Mouse (Mus musculus): ENCODE data around the gene Cd55. TPM values are rescaled to one million over a fixed set of nuclear protein-coding genes. Genes with fewer than 3 reads are reported as not detected.
A peak's percentile ranks its signal among the peaks of the same experiment; 100 is the strongest.

The Cd55 gene
- 5.2 and 5.9 TPM in 2 replicates for polyA plus RNA-seq (2016; fragmentation: Nextera tagmentation; extraction: Ambion mirVana)

DNA sequence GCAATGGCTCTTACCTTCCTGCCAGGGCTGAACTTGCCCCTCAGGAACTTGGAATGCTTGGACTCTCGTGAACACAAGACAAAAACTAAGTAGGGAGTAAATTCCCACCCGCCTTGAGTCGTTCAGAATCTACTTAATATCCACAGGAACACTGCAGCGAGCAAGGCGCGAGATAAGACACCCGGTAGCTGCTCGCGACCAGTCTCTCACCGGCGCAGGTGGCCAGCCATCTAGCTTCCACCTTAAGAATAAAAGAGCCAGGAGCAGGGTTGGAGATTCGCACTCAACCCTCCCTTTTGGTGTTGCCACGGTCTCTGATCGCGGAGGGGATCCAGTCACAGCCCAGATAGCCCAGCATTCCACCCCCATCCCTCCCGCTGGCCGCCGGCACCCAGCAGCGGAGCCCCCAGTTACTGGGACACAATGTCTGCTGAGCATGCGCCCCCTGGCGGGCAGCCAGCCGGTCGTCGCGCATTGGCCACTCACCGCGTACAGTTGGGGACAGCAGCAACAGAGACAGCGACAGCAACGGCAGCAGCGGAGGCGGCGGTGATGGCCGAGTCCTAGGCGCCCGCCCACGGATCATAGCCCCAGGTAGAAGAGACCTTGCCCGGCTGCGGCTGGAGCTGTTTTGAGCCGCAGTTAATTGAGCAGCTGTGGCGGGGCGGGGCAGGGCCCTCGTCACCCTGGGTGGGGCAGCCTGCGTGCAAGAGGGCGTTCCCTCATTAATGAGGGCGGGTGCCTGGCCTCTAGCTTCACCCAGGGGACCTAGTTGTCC, at the start of gene Cd55:
TSS of gene Cd55 (minus strand) at position 661 of the 778 bp plus-strand sequence.
- peak; percentile 93 for ATAC-seq (ENCODE audit: insufficient number of reproducible peaks, insufficient read depth, low FRiP score, low TSS enrichment)
- H3K9ac ChIP-seq: peak within 1 kb of the TSS; percentile 55
- no peaks in the 10 kb centered on the region for H3K9me3 ChIP-seq
- H3K27ac ChIP-seq: no peak within 1 kb of the TSS
- no peaks in the 10 kb centered on the region for H3K36me3 ChIP-seq
- peaks cover 8% of the 10 kb centered on the region; the same call in 1 of the 2 replicates for H3K27me3 ChIP-seq
- H3K4me1 ChIP-seq: no peaks in the 10 kb centered on the region
- peak within 1 kb of the TSS; percentile 55 for H3K4me3 ChIP-seq
- H3K4me2 ChIP-seq (replicated peaks): peak within 1 kb of the TSS; percentile 84
- WGBS: under 1% methylated on average over 45 of the region's 45 CpGs

DNA sequence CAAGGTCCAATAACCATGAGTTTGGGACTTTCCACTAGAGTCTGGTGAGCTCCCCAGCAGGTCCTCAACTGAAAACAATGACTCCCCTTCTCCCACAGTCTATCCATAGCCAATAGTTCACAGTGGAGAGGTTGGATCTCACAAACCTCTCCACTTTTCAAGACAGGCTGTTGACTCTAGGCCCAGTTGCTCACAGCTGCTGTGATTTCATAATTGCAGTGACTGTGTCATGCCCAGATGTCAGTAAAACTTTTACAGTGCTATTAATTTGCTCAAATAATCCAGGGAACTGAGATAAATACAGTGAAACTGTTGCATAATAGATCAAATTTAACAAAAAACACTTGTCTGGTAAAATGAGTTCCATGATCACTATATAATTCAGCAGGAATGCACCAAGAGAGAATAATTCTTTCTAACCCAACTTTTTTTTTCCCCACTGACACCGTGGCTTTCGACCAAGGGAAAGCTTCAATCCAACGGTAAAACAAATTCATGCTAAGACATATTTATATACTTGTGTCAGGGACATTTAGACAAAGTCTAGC, 49.4 kb upstream of the Cd55 start:
- ATAC-seq (ENCODE audit: insufficient number of reproducible peaks, insufficient read depth, low FRiP score, low TSS enrichment): no peak
- no peak overlapping the region for H3K27ac ChIP-seq
- H3K9me3 ChIP-seq: no peaks in the 10 kb centered on the region
- 74% methylated on average over 3 of the region's 3 CpGs for WGBS
- no peak overlapping the region for H3K9ac ChIP-seq
- H3K27me3 ChIP-seq: no peaks in the 10 kb centered on the region
- no peaks in the 10 kb centered on the region for H3K36me3 ChIP-seq
- H3K4me1 ChIP-seq: peaks cover 3% of the 10 kb centered on the region; the same call in 1 of the 2 replicates
- H3K4me2 ChIP-seq (replicated peaks): no peak overlapping the region
- H3K4me3 ChIP-seq: no peak overlapping the region

DNA sequence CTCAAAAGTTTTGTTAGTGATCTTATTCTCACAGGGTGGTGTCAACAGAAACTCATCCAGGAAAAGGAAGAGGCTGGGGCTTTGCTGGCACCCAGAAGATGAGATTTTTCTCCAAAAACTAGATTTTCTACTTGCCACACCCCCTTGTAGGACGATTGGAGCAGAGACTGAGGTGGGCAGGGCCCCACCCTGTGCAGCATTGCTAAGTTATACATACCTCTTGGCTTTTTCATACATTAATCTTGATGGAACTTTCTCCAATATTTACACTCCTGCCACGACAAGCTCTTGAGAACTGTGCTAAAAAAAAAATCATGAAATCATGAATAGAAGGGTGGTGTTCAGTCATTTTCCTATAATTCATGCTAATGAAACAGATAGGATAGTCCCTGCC, 46.4 kb upstream of the Cd55 start:
- Histone ChIP-seq H3K36me3 (no peaks in the 10 kb centered on the region), H3K9ac (no peak overlapping the region), H3K9me3 (no peaks in the 10 kb centered on the region), H3K27ac (no peak overlapping the region), H3K4me1 (peaks cover 3% of the 10 kb centered on the region; the same call in 1 of the 2 replicates), H3K4me3 (no peak overlapping the region), H3K27me3 (no peaks in the 10 kb centered on the region), H3K4me2 (replicated peaks) (no peak overlapping the region)
- ATAC-seq (ENCODE audit: insufficient number of reproducible peaks, insufficient read depth, low FRiP score, low TSS enrichment): no peak
- WGBS: 56% methylated on average over 2 of the region's 2 CpGs

DNA sequence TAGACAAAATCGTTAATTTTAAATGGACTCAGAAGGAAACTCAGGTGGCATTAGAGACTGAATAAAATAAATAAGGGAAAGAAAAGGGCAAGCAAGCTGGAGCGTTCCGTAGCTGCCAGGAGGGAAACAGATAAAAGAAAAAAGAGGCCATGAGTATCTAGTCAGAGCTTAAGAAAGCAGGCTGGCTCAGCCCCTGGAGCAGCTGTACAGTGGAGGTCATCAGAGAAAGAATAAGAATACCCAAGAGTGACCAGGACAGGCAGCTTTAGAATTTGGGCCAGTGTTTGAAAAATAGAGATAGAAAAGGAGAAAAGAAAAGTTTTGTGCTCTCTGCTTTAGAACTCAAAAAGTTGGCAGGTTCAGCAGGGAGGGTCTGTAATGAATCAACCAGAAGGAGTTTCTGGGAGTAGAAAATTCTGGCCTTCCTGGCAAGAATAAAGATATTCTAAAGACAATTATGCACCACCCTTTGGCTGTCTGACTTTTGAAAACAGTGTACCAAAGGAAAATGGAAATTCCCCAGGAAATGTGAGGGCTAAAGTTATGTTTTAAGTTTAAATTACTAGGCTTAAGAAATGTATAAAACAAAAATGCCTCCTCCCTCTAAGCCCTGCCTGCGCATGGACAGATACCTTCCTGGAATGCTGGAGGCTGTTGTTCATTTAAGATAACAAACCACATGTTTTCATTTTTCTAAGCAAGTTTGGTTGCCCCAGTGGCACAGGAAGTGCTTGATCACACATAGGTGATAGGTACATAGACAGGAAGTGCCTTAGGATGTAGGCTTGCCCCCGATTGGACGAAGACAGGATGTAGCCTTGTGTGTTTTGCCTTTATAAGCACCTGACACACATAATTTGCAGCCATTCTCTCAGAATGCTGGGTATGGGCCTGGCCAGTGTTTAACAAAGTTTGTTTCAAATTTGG, 45.7 kb upstream of the Cd55 start:
- no peak overlapping the region for H3K9ac ChIP-seq
- no peak for ATAC-seq (ENCODE audit: insufficient number of reproducible peaks, insufficient read depth, low FRiP score, low TSS enrichment)
- H3K4me1 ChIP-seq: peaks cover 3% of the 10 kb centered on the region; the same call in 1 of the 2 replicates
- no peak overlapping the region for H3K4me3 ChIP-seq
- no peaks in the 10 kb centered on the region for H3K27me3 ChIP-seq
- H3K27ac ChIP-seq: peak overlapping the region; percentile 46; the same call in 1 of the 2 replicates
- no peaks in the 10 kb centered on the region for H3K36me3 ChIP-seq
- WGBS: 54% methylated on average over 6 of the region's 6 CpGs
- H3K9me3 ChIP-seq: no peaks in the 10 kb centered on the region
- H3K4me2 ChIP-seq (replicated peaks): no peak overlapping the region

DNA sequence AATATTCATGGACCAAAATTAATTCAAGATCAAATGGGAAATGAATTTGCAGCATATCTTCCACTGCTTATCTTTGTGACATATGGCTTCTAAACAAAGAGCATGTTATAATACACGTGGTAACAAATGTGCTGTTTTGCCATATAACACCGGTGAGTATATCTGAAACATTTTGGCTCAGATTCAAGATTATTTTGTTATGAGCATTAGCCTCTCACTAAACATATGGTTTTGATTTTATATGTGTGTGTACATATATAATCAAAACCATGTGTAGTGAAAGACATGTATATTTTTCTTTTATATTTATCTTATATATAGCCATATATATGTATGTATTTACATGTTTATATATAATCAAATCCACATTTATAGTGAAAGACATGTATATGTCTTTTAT, 44.9 kb upstream of the Cd55 start:
- no peak for ATAC-seq (ENCODE audit: insufficient number of reproducible peaks, insufficient read depth, low FRiP score, low TSS enrichment)
- Histone ChIP-seq H3K9ac (no peak overlapping the region), H3K4me2 (replicated peaks) (no peak overlapping the region), H3K9me3 (no peaks in the 10 kb centered on the region), H3K36me3 (no peaks in the 10 kb centered on the region), H3K27ac (no peak overlapping the region), H3K4me1 (peaks cover 3% of the 10 kb centered on the region; the same call in 1 of the 2 replicates), H3K4me3 (no peak overlapping the region), H3K27me3 (no peaks in the 10 kb centered on the region)
- 38% methylated on average over 2 of the region's 2 CpGs for WGBS

DNA sequence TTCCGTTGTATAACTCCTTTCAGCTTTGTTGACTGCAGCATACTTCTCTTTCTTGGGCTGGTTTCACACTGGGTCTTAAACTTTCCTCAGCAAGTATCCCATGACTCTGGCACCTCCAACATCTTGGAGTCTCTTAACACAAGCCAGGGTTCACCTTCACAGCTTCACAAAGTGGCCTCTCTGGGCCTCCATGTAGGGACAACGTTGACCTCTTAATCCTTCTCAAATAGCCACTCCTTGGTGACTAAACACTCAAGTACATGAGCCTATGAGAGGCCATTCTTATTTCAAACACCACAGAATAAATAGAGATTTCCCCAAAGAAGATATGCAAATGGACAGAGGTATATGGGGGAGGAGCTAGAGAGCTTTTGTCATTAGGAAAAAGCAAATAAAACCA, 37.4 kb upstream of the Cd55 start:
- H3K4me3 ChIP-seq: no peak overlapping the region
- H3K9ac ChIP-seq: no peak overlapping the region
- no peak for ATAC-seq (ENCODE audit: insufficient number of reproducible peaks, insufficient read depth, low FRiP score, low TSS enrichment)
- no peak overlapping the region for H3K4me2 ChIP-seq (replicated peaks)
- 78% methylated on average over 2 of the region's 2 CpGs for WGBS
- H3K36me3 ChIP-seq: no peaks in the 10 kb centered on the region
- no peak overlapping the region for H3K27ac ChIP-seq
- H3K27me3 ChIP-seq: no peaks in the 10 kb centered on the region
- H3K4me1 ChIP-seq: no peaks in the 10 kb centered on the region
- H3K9me3 ChIP-seq: no peaks in the 10 kb centered on the region

DNA sequence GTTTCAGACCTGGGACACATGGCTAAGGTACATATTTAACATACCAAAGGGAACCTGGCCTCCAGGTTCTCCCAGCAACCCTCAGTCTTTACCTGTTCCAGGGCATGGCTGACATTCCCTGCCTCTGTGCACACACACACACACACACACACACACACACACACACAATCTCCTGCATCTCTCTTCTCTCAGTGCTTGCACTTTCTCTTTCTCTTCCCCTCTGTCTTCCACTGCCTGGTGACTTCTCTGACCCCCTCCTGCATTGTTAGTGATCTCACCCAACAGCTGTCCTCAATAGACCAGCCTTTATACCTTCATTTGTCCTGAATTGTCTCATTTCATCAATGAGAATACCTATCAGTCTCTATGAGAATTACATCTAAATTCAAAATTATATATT, 35.8 kb upstream of the Cd55 start:
- no peaks in the 10 kb centered on the region for H3K9me3 ChIP-seq

DNA sequence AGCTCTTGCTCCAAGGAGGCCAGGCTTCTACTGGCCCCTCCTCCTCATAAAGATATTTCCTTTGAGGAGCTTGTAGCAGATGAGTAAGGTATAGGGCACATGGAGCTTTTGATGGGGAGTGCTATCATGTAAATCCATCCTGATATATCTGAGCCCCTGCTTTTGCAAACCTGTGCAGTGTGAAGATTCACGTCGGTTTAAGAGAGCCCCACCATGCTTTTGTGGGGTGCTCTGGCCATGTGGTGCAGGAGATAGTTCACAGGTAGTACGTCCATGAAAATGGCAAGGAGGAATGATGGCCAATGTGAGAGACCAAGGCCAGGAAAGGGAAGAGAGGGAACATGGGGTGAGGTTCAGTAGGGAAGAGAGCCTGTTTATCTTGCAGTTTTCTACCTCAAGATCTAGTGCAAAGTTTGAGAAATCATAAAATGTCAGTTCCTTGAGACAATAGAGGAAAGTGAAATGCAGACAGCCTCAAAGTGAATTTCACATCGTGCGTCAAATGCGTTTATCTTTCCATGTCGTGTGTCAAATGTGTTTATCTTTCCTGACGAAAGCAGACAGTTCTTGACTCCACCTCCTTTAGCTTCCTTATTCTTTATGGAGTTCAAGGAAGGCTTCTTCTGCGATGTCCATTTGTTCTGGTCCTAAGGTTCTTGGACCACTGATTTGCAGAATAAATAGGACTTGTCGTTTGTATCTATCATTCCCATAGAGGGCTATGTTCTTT, 24.4 kb upstream of the Cd55 start:
- no peak overlapping the region for H3K4me2 ChIP-seq (replicated peaks)
- H3K9ac ChIP-seq: no peak overlapping the region
- 77% methylated on average over 10 of the region's 10 CpGs for WGBS
- ATAC-seq (ENCODE audit: insufficient number of reproducible peaks, insufficient read depth, low FRiP score, low TSS enrichment): no peak
- H3K4me1 ChIP-seq: no peaks in the 10 kb centered on the region
- no peaks in the 10 kb centered on the region for H3K36me3 ChIP-seq
- no peaks in the 10 kb centered on the region for H3K9me3 ChIP-seq
- no peaks in the 10 kb centered on the region for H3K27me3 ChIP-seq
- no peak overlapping the region for H3K4me3 ChIP-seq
- no peak overlapping the region for H3K27ac ChIP-seq

More for the DNA sequence above, 35.8 kb upstream of the Cd55 start:
- H3K27ac ChIP-seq: no peak overlapping the region
- H3K9ac ChIP-seq: no peak overlapping the region
- H3K27me3 ChIP-seq: no peaks in the 10 kb centered on the region
- H3K36me3 ChIP-seq: no peaks in the 10 kb centered on the region
- no peak overlapping the region for H3K4me2 ChIP-seq (replicated peaks)
- ATAC-seq (ENCODE audit: insufficient number of reproducible peaks, insufficient read depth, low FRiP score, low TSS enrichment): no peak
- H3K4me3 ChIP-seq: no peak overlapping the region
- H3K4me1 ChIP-seq: no peaks in the 10 kb centered on the region

DNA sequence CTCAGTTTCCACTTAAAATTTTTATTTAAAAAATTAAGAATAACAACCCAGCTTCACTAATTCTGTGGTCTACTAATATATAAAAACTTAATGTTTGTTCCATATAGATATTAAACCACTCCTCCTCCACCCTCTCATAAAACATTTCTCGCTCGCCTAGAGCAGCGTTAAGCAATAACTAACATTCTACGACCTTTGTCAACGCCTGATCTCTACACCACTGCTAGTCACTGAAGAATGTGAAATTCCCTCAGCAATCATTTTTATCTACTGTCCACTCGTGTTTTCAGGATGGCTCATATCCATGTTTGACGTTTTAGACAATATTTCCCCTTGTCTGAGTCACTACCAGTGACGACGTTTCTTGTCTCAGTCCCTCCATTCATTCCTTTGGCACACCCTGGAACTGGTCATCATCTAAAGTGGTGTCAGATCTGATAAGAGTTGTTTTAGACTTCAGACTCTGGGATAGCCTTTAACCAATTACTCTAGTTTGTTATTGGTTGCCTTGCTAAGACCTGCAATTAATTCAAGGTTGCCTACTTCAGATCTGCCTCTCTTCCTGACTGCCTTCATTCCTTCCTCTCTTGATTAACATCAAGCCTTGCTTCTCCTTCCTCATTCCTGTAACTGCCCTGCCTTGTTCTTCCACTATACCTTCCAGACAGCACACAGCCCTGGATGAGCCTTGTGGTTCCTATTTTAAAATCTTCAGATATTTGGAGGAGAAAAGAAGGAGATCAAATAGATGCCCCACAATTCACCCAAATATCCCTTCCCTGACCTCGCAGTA, 23.5 kb upstream of the Cd55 start:
- Histone ChIP-seq H3K9me3 (no peaks in the 10 kb centered on the region), H3K36me3 (no peaks in the 10 kb centered on the region), H3K4me1 (no peaks in the 10 kb centered on the region), H3K27me3 (no peaks in the 10 kb centered on the region), H3K4me3 (no peak overlapping the region), H3K9ac (no peak overlapping the region), H3K4me2 (replicated peaks) (no peak overlapping the region), H3K27ac (no peak overlapping the region)
- WGBS: 82% methylated on average over 10 of the region's 10 CpGs
- no peak for ATAC-seq (ENCODE audit: insufficient number of reproducible peaks, insufficient read depth, low FRiP score, low TSS enrichment)

DNA sequence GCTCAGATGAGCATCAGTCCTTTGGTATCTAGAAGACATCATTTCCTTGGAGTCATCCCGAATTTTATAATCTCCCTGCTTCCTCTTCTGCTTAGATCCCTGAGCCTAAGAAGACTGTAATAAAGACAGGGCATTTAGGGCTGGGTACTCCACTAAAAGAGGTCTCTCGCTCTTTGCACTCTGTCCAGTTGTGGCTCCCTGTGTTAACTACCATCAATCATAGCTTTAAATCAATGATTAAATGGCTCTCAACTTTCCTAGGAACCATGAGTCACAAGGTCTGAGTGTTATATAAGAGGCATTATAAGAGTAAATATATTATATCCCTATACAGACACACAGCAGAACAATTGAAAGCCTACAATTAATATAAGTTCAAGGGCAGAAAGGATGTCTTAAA, 22.8 kb upstream of the Cd55 start:
- Histone ChIP-seq H3K4me3 (no peak overlapping the region), H3K27ac (no peak overlapping the region), H3K27me3 (no peaks in the 10 kb centered on the region), H3K4me1 (no peaks in the 10 kb centered on the region), H3K9me3 (no peaks in the 10 kb centered on the region), H3K4me2 (replicated peaks) (no peak overlapping the region), H3K9ac (no peak overlapping the region), H3K36me3 (no peaks in the 10 kb centered on the region)
- WGBS: 79% methylated on average over 2 of the region's 2 CpGs
- no peak for ATAC-seq (ENCODE audit: insufficient number of reproducible peaks, insufficient read depth, low FRiP score, low TSS enrichment)

DNA sequence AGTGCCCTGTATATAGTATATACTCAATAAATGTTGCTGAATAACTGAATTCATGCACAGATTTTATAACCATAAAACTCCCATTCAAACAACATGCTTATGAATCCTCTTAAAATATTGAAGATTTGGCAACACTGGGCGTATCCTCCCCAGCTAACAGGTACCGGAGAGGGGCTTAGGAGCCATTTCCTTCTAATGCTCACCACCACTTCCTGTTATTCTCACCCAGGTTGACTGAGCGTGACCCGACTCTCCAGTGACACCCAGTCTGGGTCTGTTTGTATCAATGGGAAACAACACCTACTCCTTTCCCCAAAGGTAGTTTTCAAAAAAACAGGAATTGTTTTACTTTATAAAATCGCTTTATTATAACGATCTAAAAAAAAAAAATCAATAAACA, 12.4 kb upstream of the Cd55 start:
- Histone ChIP-seq H3K27me3 (no peaks in the 10 kb centered on the region), H3K9me3 (no peaks in the 10 kb centered on the region), H3K4me1 (no peaks in the 10 kb centered on the region), H3K36me3 (no peaks in the 10 kb centered on the region), H3K27ac (no peak overlapping the region), H3K9ac (no peak overlapping the region), H3K4me2 (replicated peaks) (no peak overlapping the region), H3K4me3 (no peak overlapping the region)
- WGBS: 84% methylated on average over 6 of the region's 6 CpGs
- ATAC-seq (ENCODE audit: insufficient number of reproducible peaks, insufficient read depth, low FRiP score, low TSS enrichment): no peak
